Mouse (Mus musculus) liver, adult 2 months (tissue): Measurements from ENCODE around the gene Lgi2.

ENCODE experiments used
- CTCF ChIP-seq: fragments of 200-500 bp; IDR thresholded peaks from 2 replicates; pipeline ENCODE4 v1.5.1; 2011; ENCODE audit warnings: low read depth, low read length, control low read depth
- POLR2A ChIP-seq: fragments of 200-500 bp; IDR thresholded peaks from 2 replicates; pipeline ENCODE4 v1.6.1; 2011; ENCODE audit warnings: low read length, control low read depth; ENCODE audit not compliant: insufficient read depth; ENCODE audit errors: extremely low read depth

DNA sequence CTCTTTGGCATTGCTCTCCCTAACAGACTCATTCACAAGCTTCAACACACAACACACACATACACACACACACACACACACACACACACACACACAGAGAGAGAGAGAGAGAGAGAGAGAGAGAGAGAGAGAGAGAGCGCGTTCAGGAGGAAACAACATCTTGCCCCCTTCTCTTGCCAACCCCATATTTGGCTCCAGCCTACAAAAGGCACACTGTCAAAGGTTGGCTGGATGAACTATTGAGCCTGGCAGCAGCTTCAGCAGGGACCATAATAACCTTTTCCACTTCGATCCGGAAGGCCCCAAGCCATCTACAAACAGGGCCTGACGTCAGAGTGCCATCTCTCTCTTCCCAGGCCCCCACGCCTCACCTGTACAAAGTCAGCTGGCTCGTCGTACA, 46.5 kb upstream of the Lgi2 start:
- TF ChIP-seq CTCF (no peak), POLR2A (no peak)
